Mouse (Mus musculus): ENCODE measurements around the gene Tmem184a.

Tmem184a gene

GRCm38 (mm10) chr5:139815964-139816363 is 3.8 kb downstream of the Tmem184a start:
- intact Hi-C loops (cut with DNase I) = loop anchor here (5.0 kb wide), 1 partner anchor 34 kb away; no protein-coding TSS in a partner anchor

- intact Hi-C loops (cut with DNase I) = no loop called here
Measured at GRCm38 (mm10) chr5:139813963-139814381, 5.7 kb downstream of the Tmem184a start.

- intact Hi-C loops (cut with DNase I) = no loop called here
Measured at GRCm38 (mm10) chr5:139813126-139813490, 6.6 kb downstream of the Tmem184a start.

GRCm38 (mm10) chr5:139812398-139813125 is 7.2 kb downstream of the Tmem184a start:
- intact Hi-C loops (cut with DNase I) = no loop called here

- intact Hi-C loops (cut with DNase I) = no loop called here
Measured at GRCm38 (mm10) chr5:139811677-139812397, 7.9 kb downstream of the Tmem184a start.

- intact Hi-C loops (cut with DNase I) = no loop called here
Measured at GRCm38 (mm10) chr5:139809397-139809796, 10.3 kb downstream of the Tmem184a start.

GRCm38 (mm10) chr5:139805924-139806323 is 13.8 kb downstream of the Tmem184a start:
- intact Hi-C loops (cut with DNase I) = no loop called here

GRCm38 (mm10) chr5:139804573-139805111 is 15.1 kb downstream of the Tmem184a start:
- intact Hi-C loops (cut with DNase I) = no loop called here

GRCm38 (mm10) chr5:139804107-139804551 is 15.6 kb downstream of the Tmem184a start:
- intact Hi-C loops (cut with DNase I) = no loop called here

- intact Hi-C loops (cut with DNase I) = no loop called here
Measured at GRCm38 (mm10) chr5:139803601-139804102, 16.1 kb downstream of the Tmem184a start.

GRCm38 (mm10) chr5:139803165-139803564 is 16.6 kb downstream of the Tmem184a start:
- intact Hi-C loops (cut with DNase I) = no loop called here

- intact Hi-C loops (cut with DNase I) = no loop called here
Measured at GRCm38 (mm10) chr5:139801880-139802279, 17.8 kb downstream of the Tmem184a start.

GRCm38 (mm10) chr5:139801231-139801630 is 18.5 kb downstream of the Tmem184a start:
- intact Hi-C loops (cut with DNase I) = no loop called here

GRCm38 (mm10) chr5:139799801-139800590 is 19.7 kb downstream of the Tmem184a start:
- intact Hi-C loops (cut with DNase I) = no loop called here

GRCm38 (mm10) chr5:139799041-139799440 is 20.7 kb downstream of the Tmem184a start:
- intact Hi-C loops (cut with DNase I) = no loop called here

- intact Hi-C loops (cut with DNase I) = no loop called here
Measured at GRCm38 (mm10) chr5:139798168-139798900, 21.4 kb downstream of the Tmem184a start.

GRCm38 (mm10) chr5:139797473-139798167 is 22.1 kb downstream of the Tmem184a start:
- intact Hi-C loops (cut with DNase I) = no loop called here

GRCm38 (mm10) chr5:139796900-139797299 is 22.8 kb downstream of the Tmem184a start:
- intact Hi-C loops (cut with DNase I) = no loop called here

GRCm38 (mm10) chr5:139796001-139796620 is 23.6 kb downstream of the Tmem184a start:
- intact Hi-C loops (cut with DNase I) = no loop called here

Measured in adrenal gland (tissue).